Mouse (Mus musculus) erythroblast, adult 5-6 weeks (primary cell): ENCODE measurements around the gene Ulk4. TPM values are rescaled to one million over a fixed set of nuclear protein-coding genes. Genes with fewer than 3 reads are reported as not detected.

Source experiments
- ATAC-seq: replicated peaks from 2 replicates; pipeline ENCODE4 v1.8.0; 2016; ENCODE audit warnings: moderate number of reproducible peaks, mild to moderate bottlenecking, moderate TSS enrichment, inconsistent platforms; ENCODE audit not compliant: poor library complexity, low FRiP score, severe bottlenecking
- total RNA-seq, 2 experiments: library from RNA; stranded (forward) in 1 of 2; stranded (reverse) in 1 of 2; fragments of 150-400 nt in 1 of 2; fragments of 200-764, 138-1000 nt in 1 of 2; gene quantifications; 2 replicates each; pipeline versions ENCODE4 v1.2.3 to v1.2.4; 2015 to 2017; ENCODE audit warnings: low replicate concordance in 2 of 2

Ulk4 gene
- total RNA-seq, 2 experiments from 2014 or later, result 0.34 TPM; not detected in 1

- no peak for ATAC-seq
Observed at GRCm38 (mm10) chr9:121128934-121129333, 148.1 kb downstream of the Ulk4 start.

- no peak for ATAC-seq
Observed at GRCm38 (mm10) chr9:121127025-121127424, 150.0 kb downstream of the Ulk4 start.

GRCm38 (mm10) chr9:121124705-121125104 is 152.3 kb downstream of the Ulk4 start:
- ATAC-seq, result no peak

GRCm38 (mm10) chr9:121122039-121122438 is 155.0 kb downstream of the Ulk4 start:
- no peak for ATAC-seq

GRCm38 (mm10) chr9:121117936-121118335 is 159.1 kb downstream of the Ulk4 start:
- no peak for ATAC-seq

GRCm38 (mm10) chr9:121112131-121112530 is 164.9 kb downstream of the Ulk4 start:
- ATAC-seq, result no peak

- 0 out of 2 replicates have a peak, but pooled peaks have one; percentile 54 for ATAC-seq
Observed at GRCm38 (mm10) chr9:121108110-121108509, 168.9 kb downstream of the Ulk4 start.

- ATAC-seq, result no peak
Observed at GRCm38 (mm10) chr9:121107643-121108042, 169.4 kb downstream of the Ulk4 start.

- no peak for ATAC-seq
Observed at GRCm38 (mm10) chr9:121107101-121107500, 169.9 kb downstream of the Ulk4 start.

- ATAC-seq, result no peak
Observed at GRCm38 (mm10) chr9:121101516-121101915, 175.5 kb downstream of the Ulk4 start.

GRCm38 (mm10) chr9:121099453-121099852 is 177.5 kb downstream of the Ulk4 start:
- no peak for ATAC-seq

GRCm38 (mm10) chr9:121093760-121094159 is 183.2 kb downstream of the Ulk4 start:
- ATAC-seq, result no peak

- ATAC-seq, result no peak
Observed at GRCm38 (mm10) chr9:121092568-121092967, 184.4 kb downstream of the Ulk4 start.

GRCm38 (mm10) chr9:121091016-121091735 is 185.8 kb downstream of the Ulk4 start:
- no peak for ATAC-seq

- ATAC-seq, result no peak
Observed at GRCm38 (mm10) chr9:121087661-121088060, 189.3 kb downstream of the Ulk4 start.

GRCm38 (mm10) chr9:121084191-121084590 is 192.8 kb downstream of the Ulk4 start:
- ATAC-seq, result no peak

- ATAC-seq, result no peak
Observed at GRCm38 (mm10) chr9:121080834-121081233, 196.2 kb downstream of the Ulk4 start.

GRCm38 (mm10) chr9:121080413-121080812 is 196.6 kb downstream of the Ulk4 start:
- no peak for ATAC-seq

- ATAC-seq, result no peak
Observed at GRCm38 (mm10) chr9:121079388-121080088, 197.5 kb downstream of the Ulk4 start.

GRCm38 (mm10) chr9:121076291-121076690 is 200.7 kb downstream of the Ulk4 start:
- no peak for ATAC-seq

GRCm38 (mm10) chr9:121075246-121075645 is 201.8 kb downstream of the Ulk4 start:
- no peak for ATAC-seq
